Mouse (Mus musculus) midbrain, embryonic 16.5 days (tissue): ENCODE data around the gene Spem1. TPM values are rescaled to one million over a fixed set of nuclear protein-coding genes. Genes with fewer than 3 reads are reported as not detected.

ENCODE experiments used
- ATAC-seq: fragments of 200-750 bp; cut with Nextera tagmentation; 2 replicates; pipeline ENCODE4 v1.8.0; 2017; ENCODE audit warnings: moderate TSS enrichment
- H3K27ac ChIP-seq: fragments of 300-500 bp; sonication (generic); 2 replicates; pipeline ENCODE4 v1.5.1; 2014; ENCODE audit warnings: mild to moderate bottlenecking, low read length, mixed read lengths
- H3K27me3 ChIP-seq: fragments of 300-500 bp; sonication (generic); 2 replicates; pipeline ENCODE4 v1.6.1; 2014; ENCODE audit warnings: low read depth, low read length, mixed read lengths; ENCODE audit not compliant: control insufficient read depth, insufficient read depth
- H3K36me3 ChIP-seq: fragments of 300-500 bp; sonication (generic); 2 replicates; pipeline ENCODE4 v1.6.1; 2014; ENCODE audit warnings: mild to moderate bottlenecking, low read length, moderate library complexity, mixed read lengths; ENCODE audit not compliant: control insufficient read depth, insufficient read depth
- H3K4me1 ChIP-seq: fragments of 300-500 bp; sonication (generic); 2 replicates; pipeline ENCODE4 v1.6.1; 2014; ENCODE audit warnings: mild to moderate bottlenecking, low read length, mixed read lengths; ENCODE audit not compliant: control insufficient read depth, insufficient read depth
- H3K4me2 ChIP-seq: fragments of 300-500 bp; sonication (generic); 2 replicates; pipeline ENCODE4 v1.6.1; 2014; ENCODE audit warnings: mild to moderate bottlenecking, low read length, mixed read lengths
- H3K4me3 ChIP-seq: fragments of 300-500 bp; sonication (generic); 2 replicates; pipeline ENCODE4 v1.5.1; 2014; ENCODE audit warnings: low read depth, mild to moderate bottlenecking, low read length, moderate library complexity, mixed read lengths
- H3K9ac ChIP-seq: fragments of 300-500 bp; sonication (generic); 2 replicates; pipeline ENCODE4 v1.6.1; 2014; ENCODE audit warnings: low read depth, low read length, mixed read lengths
- H3K9me3 ChIP-seq: fragments of 300-500 bp; sonication (generic); replicated peaks from 2 replicates; pipeline ENCODE4 v1.6.1; 2014; ENCODE audit warnings: mild to moderate bottlenecking, low read length, mixed read lengths; ENCODE audit not compliant: control insufficient read depth, poor library complexity, severe bottlenecking
- WGBS: fragments of 180-500 bp; shearing (Covaris S2); extraction: QIAGEN DNeasy Blood & Tissue Kit; methylation state at CpG from one replicate; pipeline ENCODE4 v1.1.7; 2014; 5-methylcytosine and 5-hydroxymethylcytosine counted together
- polyA plus RNA-seq: library from polyadenylated mRNA; unstranded; fragments of >200 nt; fragmentation: Nextera tagmentation; extraction: Ambion mirVana; gene quantifications from 2 replicates; pipeline ENCODE4 v1.2.1, GENCODE M21; 2015

The Spem1 gene
- polyA plus RNA-seq, 1 experiment from 2014 or later: 0.24 TPM

GRCm38 (mm10) chr11:69854680-69855079 lies 32.7 kb upstream of the Spem1 start:
- no peak overlapping the region for H3K9ac ChIP-seq
- no peak overlapping the region for H3K4me3 ChIP-seq
- H3K4me1 ChIP-seq: no peaks in the 10 kb centered on the region
- peaks cover 21% of the 10 kb centered on the region for H3K36me3 ChIP-seq
- no peak overlapping the region for H3K27ac ChIP-seq
- H3K9me3 ChIP-seq: no peaks in the 10 kb centered on the region
- no peak for ATAC-seq
- WGBS: 84% methylated on average over 10 of the region's 10 CpGs
- no peak overlapping the region for H3K4me2 ChIP-seq
- H3K27me3 ChIP-seq: peaks cover 11% of the 10 kb centered on the region

GRCm38 (mm10) chr11:69853994-69854393 lies 32.0 kb upstream of the Spem1 start:
- peaks cover 11% of the 10 kb centered on the region for H3K27me3 ChIP-seq
- H3K9ac ChIP-seq: no peak overlapping the region
- H3K9me3 ChIP-seq: no peaks in the 10 kb centered on the region
- H3K4me3 ChIP-seq: no peak overlapping the region
- peaks cover 27% of the 10 kb centered on the region for H3K36me3 ChIP-seq
- no peak for ATAC-seq
- H3K4me1 ChIP-seq: no peaks in the 10 kb centered on the region
- H3K27ac ChIP-seq: no peak overlapping the region
- WGBS: 69% methylated on average over 7 of the region's 7 CpGs
- H3K4me2 ChIP-seq: no peak overlapping the region

- H3K27ac ChIP-seq: no peak overlapping the region
- no peak for ATAC-seq
- no peaks in the 10 kb centered on the region for H3K27me3 ChIP-seq
- peaks cover 15% of the 10 kb centered on the region for H3K4me1 ChIP-seq
- H3K36me3 ChIP-seq: peaks cover 32% of the 10 kb centered on the region
- no peak overlapping the region for H3K4me3 ChIP-seq
- 74% methylated on average over 8 of the region's 8 CpGs for WGBS
- no peak overlapping the region for H3K9ac ChIP-seq
- no peaks in the 10 kb centered on the region for H3K9me3 ChIP-seq
- H3K4me2 ChIP-seq: no peak overlapping the region
Observed at GRCm38 (mm10) chr11:69850754-69851153, 28.8 kb upstream of the Spem1 start.

GRCm38 (mm10) chr11:69849884-69850283 lies 27.9 kb upstream of the Spem1 start:
- H3K4me1 ChIP-seq: peaks cover 22% of the 10 kb centered on the region
- no peak overlapping the region for H3K27ac ChIP-seq
- WGBS: 92% methylated on average over 15 of the region's 15 CpGs
- no peaks in the 10 kb centered on the region for H3K27me3 ChIP-seq
- H3K4me2 ChIP-seq: no peak overlapping the region
- no peak for ATAC-seq
- no peaks in the 10 kb centered on the region for H3K9me3 ChIP-seq
- H3K4me3 ChIP-seq: no peak overlapping the region
- no peak overlapping the region for H3K9ac ChIP-seq
- H3K36me3 ChIP-seq: peaks cover 32% of the 10 kb centered on the region

GRCm38 (mm10) chr11:69849128-69849527 lies 27.1 kb upstream of the Spem1 start:
- H3K27ac ChIP-seq: no peak overlapping the region

GRCm38 (mm10) chr11:69848021-69848420 lies 26.0 kb upstream of the Spem1 start:
- peak overlapping the region; percentile 88; the same call in 1 of the 2 replicates for H3K9ac ChIP-seq
- 93% methylated on average over 6 of the region's 6 CpGs for WGBS
- peaks cover 22% of the 10 kb centered on the region for H3K4me1 ChIP-seq
- no peak for ATAC-seq
- no peaks in the 10 kb centered on the region for H3K27me3 ChIP-seq
- H3K36me3 ChIP-seq: peaks cover 32% of the 10 kb centered on the region
- H3K4me3 ChIP-seq: no peak overlapping the region
- no peak overlapping the region for H3K27ac ChIP-seq
- peak overlapping the region; percentile 94 for H3K4me2 ChIP-seq
- no peaks in the 10 kb centered on the region for H3K9me3 ChIP-seq

More at GRCm38 (mm10) chr11:69849128-69849527, 27.1 kb upstream of the Spem1 start:
- no peak for ATAC-seq
- no peaks in the 10 kb centered on the region for H3K9me3 ChIP-seq
- no peak overlapping the region for H3K4me2 ChIP-seq
- peaks cover 22% of the 10 kb centered on the region for H3K4me1 ChIP-seq
- 91% methylated on average over 9 of the region's 9 CpGs for WGBS
- peaks cover 32% of the 10 kb centered on the region for H3K36me3 ChIP-seq
- no peak overlapping the region for H3K9ac ChIP-seq
- no peaks in the 10 kb centered on the region for H3K27me3 ChIP-seq
- H3K4me3 ChIP-seq: no peak overlapping the region

- H3K36me3 ChIP-seq: peaks cover 29% of the 10 kb centered on the region
- peaks cover 22% of the 10 kb centered on the region for H3K4me1 ChIP-seq
- H3K9ac ChIP-seq: peak overlapping the region; percentile 88
- peak overlapping the region; percentile 94 for H3K4me2 ChIP-seq
- no peaks in the 10 kb centered on the region for H3K27me3 ChIP-seq
- H3K4me3 ChIP-seq: peak overlapping the region; percentile 65
- no peaks in the 10 kb centered on the region for H3K9me3 ChIP-seq
- peak overlapping the region; percentile 96 for H3K27ac ChIP-seq
- 10% methylated on average over 36 of the region's 37 CpGs for WGBS
- ATAC-seq: peak; percentile 47
Observed at GRCm38 (mm10) chr11:69846738-69847688, 25.0 kb upstream of the Spem1 start.

GRCm38 (mm10) chr11:69846198-69846680 lies 24.3 kb upstream of the Spem1 start, which contains the start of gene Plscr3:
Gene Plscr3 (plus strand): TSS chr11:69846376.
- H3K36me3 ChIP-seq: peaks cover 22% of the 10 kb centered on the region
- peak; percentile 89 for ATAC-seq
- peak within 1 kb of the TSS; percentile 94 for H3K4me2 ChIP-seq
- H3K4me3 ChIP-seq: peak within 1 kb of the TSS; percentile 65
- H3K9me3 ChIP-seq: no peaks in the 10 kb centered on the region
- peak within 1 kb of the TSS; percentile 88 for H3K9ac ChIP-seq
- WGBS: under 1% methylated on average over 35 of the region's 38 CpGs
- H3K27me3 ChIP-seq: no peaks in the 10 kb centered on the region
- peaks cover 22% of the 10 kb centered on the region for H3K4me1 ChIP-seq
- H3K27ac ChIP-seq: peak within 1 kb of the TSS; percentile 96

GRCm38 (mm10) chr11:69838714-69839104 lies 16.7 kb upstream of the Spem1 start:
- peak overlapping the region; percentile 94 for H3K4me3 ChIP-seq
- no peaks in the 10 kb centered on the region for H3K27me3 ChIP-seq
- ATAC-seq: 0 out of 2 replicates have a peak, but pooled peaks have one; percentile 0
- peak overlapping the region; percentile 88 for H3K27ac ChIP-seq
- peak overlapping the region; percentile 55 for H3K4me2 ChIP-seq
- no peaks in the 10 kb centered on the region for H3K9me3 ChIP-seq
- peaks cover 28% of the 10 kb centered on the region for H3K4me1 ChIP-seq
- H3K9ac ChIP-seq: peak overlapping the region; percentile 70
- peaks cover 3% of the 10 kb centered on the region; the same call in 1 of the 2 replicates for H3K36me3 ChIP-seq
- WGBS: 2% methylated on average over 7 of the region's 7 CpGs
